Mouse (Mus musculus) cerebellum, adult 11-12 months (tissue): ENCODE results near the gene Ola1.

ENCODE experiments used
- DNase-seq: peaks from one replicate; pipeline ENCODE4 v3.0.0; 2022

Ola1 gene

DNA sequence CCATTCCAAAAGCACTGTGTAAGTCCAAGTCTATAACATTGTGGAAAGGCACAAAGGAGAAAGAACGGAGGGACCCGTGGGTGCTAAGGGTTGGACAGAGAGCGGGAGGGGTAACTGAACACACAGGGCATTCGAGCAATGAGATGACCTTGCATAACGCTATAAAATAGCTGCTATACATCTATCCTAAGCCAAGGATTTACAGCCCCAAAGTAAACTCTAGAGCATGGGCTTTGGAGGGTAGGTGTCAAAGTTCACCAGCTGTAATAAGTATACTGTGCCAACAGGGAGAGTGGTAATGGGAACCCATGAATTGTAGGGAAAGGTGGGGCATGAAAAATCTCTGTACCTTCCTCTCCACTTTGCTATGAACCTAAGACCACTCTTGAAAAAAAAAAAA lies at the start of gene Ola1:
Ola1 (minus strand) TSS at position 12 of the 400 bp plus-strand sequence.
- DNase-seq: no peak

DNA sequence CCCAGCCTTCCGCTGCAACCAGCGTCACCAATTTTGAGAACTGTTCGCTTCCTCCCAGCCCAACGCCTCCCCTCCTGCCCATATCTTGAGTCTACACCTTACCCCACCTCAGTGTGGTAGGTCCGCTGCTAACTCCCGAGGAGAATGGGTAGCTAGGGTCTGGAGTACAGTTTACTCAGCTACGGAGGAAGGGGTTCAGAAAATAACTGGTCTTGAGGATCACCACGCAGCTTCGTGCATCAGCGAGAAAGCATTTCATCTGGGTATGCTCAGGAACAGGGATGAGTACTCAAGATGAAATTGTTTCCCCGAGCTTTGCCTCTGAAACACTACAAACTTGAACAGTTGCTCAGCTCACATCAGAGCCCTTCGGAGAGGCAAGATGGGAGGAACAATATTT lies 49.6 kb upstream of the Ola1 start:
- DNase-seq: no peak

DNA sequence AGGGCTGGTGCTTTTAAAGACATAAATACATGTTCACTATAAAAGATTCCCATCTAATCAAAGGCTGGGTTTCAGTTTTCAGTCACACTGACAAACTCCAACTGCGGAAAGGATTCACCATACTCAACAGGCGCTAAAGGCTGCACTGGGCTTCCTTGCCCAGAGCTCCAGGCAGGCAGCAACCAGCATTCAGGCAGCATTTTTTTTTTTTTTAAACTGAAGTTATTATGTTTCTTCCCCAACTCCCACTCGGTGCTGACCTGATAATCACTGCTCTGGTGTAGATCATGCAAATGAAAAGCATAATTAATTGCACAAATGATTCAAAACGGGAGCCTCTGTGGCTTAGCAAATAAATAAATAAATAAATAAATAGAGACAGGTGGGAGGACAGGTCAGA lies 49.1 kb upstream of the Ola1 start:
- no peak for DNase-seq

DNA sequence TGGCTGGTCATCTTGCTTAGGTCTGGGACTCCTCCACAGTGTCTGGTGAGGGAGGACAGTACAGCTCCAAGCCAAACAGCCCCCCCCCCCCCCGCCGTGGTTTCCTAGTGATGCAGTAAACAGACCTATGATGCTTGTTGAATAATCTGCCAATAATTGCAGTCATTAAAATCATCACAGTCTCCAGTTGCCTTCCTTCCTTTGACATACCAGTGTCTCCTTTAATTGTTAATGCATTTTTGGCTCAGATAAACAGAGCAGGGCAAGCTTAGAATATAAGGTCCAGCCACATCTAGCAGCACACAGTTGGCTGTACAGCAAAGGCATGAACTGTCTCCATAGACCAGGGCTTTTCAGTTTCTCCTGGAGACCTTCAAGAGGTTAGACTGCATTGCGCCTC lies 48.5 kb upstream of the Ola1 start:
- no peak for DNase-seq

DNA sequence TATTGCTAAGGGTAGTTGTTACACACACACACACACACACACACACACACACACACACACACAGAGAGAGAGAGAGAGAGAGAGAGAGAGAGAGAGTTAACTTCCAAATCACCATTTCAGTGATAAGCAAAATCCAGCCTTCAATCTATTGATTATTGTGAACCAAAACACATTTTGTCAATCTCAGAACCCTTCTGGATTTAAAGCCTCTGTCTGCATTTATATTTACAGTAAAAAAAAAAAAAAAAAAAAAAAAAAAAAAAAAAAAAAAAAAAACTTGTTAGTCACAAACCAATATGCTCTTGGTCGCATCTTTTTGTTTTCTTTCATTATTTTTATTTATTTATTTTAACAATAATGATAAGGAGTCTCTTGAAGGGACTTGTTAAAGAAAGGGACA lies 47.9 kb upstream of the Ola1 start:
- DNase-seq: no peak

DNA sequence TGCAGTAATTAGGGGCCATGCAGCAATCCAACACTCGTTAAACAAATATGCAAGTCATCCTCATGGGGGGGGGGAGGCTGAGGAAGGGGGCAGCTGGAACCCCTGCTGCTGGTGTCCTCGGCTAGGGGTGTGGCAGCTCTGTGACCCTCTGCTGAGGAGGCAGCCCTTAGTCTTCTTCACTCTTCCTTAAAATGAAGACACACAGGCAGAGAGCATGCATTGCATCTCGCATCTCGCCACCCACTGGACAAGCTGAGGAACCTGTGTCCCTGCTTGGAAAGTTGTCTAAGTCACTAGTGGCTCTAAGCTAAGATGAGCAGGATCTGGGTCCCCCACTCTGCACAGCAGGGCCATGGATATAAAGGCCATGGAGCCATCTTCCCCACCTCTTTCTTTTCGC lies 47.3 kb upstream of the Ola1 start:
- DNase-seq: no peak

DNA sequence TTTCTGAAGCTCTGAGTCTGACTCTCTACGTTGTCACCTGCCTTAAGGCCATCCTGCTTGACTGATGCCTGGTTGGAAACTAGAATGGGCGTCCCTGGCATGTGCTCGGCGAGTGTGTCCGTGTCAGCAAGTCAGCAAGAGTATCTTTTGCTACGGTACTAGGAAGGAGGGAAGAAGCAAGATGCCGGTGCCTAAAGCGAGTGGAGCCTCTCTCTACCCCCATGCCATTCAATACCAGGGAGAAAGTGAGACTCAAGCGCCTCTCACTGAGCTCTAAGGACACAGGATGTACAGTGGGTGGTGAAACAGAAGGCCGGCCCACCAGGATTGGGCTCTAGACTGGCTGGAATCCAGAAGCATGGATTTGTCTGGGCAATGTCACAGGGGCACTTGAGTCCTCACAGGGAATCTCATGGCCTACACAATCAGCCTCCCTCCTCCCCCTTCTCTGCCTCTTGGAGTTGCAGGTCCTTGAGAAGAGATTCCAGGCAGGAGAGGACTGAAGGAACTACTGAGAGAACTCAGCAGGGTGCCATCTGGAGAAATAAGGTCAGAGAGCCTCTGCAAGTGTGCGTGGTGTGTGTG lies 46.0 kb upstream of the Ola1 start:
- no peak for DNase-seq

DNA sequence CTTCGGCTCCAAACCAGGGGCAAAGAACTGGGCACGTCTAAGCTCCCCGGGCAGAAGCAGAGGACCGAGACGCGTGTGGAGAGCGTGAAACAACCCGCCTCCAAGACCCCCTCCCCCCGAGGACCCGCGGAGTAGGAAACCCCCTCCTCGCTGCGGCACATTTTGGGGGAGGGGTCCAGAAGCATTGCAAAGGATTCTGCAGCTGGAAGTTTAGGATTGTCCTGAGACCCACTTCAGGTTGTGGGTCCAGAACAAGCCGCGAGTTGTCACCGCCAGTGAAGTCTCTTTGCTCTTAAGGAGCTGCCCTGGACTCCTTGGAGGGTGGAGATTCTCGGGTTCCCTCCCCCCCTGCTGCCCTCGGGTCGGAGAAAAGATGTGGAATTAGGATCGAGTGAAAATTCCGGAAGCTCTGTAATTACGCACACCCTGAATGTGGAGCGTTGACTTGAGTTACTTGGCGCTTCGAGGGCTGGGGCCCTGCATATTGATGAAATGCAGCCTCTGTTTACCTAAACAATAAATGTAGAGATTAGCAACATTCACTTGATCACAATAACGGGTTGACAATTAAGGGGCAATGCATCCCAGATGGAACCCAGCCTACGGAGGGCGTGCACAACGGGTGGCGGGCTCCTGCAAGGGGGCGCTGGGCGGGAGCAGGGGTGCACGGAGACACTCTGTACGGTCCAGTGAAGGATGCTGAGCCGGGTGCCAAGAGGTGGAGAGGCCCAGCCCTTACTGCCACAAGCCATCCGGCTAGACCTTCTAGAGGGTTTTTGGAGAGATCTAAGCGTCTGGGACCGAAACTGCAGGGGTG lies 45.3 kb upstream of the Ola1 start:
- DNase-seq: no peak

DNA sequence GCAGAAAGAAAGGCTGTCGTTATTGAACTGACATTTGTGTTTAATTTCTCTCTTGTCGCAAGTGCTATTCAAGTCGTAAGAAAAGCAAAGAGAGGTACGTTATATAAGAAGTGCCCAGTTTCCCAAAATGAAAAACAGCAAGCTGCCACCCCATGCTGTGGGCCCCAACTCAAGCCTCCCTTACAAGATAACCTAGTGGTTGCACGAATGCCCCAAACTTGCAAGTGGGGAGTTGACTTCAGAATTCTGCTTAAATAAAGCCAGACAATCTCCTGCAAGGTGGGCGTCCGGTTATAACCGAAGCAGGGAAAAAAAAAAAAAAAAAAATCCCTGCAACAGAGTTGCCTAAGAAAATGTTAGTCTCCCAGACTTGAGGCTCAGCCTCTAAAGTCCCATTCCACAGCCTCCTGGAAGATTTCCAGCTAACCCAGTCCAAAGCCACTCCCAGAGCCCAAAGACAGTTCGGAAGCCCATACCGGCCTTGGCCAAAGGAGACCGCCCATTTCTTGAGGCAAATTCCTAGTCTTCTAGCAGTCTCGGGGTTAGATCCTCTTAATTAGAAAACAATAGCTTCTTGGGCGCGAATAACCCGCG lies 44.5 kb upstream of the Ola1 start:
- no peak for DNase-seq

DNA sequence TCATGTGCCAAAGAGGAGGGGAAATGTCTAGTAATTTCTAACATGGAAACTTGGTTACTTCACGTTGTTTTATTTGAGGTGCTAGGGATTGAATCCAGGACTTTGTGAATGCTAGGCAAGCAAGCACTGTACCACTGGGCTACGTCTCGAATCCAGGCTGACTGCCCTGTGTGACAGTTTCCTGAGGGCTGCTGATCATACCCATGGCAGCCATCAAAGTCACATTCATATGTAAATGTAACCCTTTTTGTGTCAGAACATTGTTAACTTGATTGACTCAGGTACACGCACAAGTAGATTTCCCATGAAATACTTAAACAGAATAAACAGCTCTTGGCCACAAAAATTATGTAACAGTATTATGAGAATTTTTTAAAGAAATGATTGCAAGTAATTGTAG lies 30.0 kb upstream of the Ola1 start:
- DNase-seq: no peak

DNA sequence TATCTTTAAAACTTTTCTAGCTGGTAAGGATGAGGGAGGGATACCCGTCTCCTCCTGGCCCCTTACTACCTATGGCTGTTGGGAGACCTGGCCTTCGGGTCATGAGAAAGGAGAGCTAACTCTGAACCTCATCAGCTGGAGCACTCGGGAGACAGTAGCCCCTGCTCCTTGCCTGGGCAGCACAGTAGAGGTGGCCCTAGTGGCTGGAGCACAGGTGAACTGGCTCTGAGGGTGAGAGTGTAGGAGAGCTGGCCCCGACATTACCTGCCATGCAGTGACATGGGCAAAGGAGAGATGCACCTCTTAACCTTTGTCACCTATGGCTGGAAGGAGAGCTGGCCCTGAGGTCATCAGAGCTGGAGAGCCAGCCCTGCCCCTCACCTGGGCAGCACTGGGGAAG lies 22.6 kb upstream of the Ola1 start:
- DNase-seq: no peak

DNA sequence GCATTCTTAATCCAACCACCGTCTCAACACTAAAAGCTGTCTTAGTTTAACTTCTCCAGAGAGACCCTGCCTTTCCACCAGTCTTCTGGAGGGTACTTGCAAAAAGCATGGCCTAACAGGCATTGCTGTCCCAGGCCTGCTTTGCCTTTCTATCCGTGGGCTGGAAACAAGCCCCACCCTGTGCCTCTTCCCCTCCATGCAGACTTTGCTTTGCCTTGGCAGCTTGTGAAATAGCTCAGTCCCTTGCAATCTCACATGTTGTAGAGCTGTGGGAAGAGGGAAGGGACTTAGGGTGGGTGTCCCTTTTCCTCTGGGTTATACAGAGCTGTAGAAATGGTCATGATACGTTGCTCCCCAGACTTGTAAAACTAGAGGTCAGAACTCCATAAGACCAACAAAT lies 12.4 kb upstream of the Ola1 start:
- DNase-seq: no peak

DNA sequence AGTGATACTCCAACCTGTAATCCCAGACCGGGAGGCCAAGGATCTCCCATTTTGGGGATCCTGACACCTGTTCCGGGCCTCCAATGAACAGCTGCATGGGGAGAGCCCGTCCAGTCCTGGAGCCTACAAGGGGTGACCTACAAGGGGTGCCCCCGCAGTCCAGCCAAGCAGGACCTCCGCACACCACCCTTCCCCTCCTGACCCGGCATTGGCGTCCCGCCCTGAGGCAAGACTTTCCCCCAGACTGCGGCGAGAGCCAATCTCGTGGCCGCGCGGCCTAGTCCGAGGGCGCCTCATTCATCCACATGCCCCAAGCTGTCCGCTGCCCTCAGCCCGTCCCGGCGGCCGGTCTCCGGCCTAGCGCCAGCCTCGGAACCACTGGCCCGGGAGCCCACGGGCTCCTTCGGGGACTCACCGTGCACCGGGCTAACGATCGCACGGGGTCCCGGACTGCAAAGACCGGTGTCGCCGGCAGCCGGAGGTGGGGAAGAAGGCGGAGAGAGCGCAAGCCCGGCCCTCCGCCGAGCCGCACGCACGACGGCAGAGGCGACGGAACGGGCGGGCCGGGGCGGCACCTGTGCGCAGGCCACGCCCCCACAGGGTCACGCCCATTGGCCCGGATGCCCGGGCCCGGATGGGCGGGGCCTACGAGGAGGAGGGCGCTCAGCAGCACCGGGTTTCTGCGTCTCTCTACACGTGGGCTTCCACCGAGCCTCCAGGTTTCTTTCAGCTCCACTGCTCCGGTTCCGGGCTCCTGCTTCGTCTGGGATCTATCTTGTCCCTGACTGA lies 4.7 kb downstream of the Ola1 start:
- DNase-seq: peak; percentile 93

DNA sequence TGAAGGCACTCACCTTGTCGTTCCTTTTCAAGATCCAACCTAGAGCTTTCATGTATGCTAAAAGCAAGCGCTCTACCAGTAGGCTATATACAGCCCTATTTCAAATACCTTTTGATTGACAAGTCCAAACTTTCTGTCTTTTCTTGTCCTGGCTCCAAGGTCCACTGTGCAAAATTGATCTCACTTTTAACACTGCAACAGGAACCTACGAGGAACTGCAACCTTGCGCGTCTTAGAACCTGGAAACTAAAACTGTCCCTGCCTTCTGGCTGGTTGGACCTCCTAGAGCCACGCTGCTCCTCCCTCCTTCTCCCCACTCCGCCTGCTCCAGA lies 5.2 kb downstream of the Ola1 start:
- DNase-seq: no peak

DNA sequence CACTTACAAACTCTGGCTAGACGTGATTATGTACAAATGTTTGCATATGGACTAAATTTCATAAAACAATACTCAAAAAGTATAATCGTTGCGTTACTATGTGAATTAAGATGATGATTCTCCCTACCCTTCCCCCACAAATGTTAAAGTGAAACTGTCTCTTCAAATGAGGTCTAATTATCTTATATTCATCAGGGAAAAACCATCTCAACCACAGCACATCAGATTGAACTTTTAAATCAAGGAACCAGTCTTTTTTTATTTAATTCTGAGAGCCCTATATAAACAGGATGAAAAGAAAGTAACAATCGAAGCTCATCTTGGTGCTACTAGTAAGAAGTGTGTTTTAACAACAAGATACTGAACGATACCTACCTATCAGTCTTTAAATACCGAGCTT lies 14.4 kb downstream of the Ola1 start:
- no peak for DNase-seq

DNA sequence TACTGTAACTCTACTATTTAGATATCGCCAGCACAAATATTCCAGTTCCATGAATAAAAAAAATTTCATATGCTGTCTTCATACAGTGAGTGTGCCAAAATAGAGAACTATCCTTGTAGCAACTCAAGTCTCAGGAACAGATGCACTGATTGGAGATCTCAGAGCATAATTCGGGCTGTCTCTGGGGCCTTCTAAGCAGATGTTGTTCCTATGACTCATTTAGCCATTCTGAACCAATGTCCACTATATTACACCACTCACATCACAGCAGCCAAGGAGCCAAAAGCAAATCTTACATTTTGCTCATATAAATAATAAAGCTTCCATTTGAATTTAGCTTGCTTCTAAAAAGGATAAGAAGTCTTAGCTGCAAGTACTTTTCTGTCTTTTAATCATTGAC lies 30.2 kb downstream of the Ola1 start:
- no peak for DNase-seq

DNA sequence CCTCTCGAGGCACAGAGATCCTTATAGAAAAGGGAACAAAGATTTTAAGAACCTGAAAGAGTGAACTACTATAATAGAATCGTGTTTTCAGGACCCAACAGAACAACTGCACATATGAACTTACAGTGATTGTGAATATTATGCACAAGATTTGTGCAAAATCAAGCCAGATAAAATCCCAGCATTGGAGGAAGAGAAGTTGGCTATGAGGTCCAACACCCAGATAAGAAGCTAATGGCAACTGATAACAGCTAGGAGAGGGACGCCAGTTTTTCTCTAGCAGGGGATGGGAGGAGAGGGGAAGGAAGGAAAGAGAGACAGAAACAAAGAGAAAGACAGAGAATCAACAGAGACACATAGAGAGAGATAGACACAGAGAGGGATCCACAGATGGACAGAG lies 33.5 kb downstream of the Ola1 start:
- no peak for DNase-seq

DNA sequence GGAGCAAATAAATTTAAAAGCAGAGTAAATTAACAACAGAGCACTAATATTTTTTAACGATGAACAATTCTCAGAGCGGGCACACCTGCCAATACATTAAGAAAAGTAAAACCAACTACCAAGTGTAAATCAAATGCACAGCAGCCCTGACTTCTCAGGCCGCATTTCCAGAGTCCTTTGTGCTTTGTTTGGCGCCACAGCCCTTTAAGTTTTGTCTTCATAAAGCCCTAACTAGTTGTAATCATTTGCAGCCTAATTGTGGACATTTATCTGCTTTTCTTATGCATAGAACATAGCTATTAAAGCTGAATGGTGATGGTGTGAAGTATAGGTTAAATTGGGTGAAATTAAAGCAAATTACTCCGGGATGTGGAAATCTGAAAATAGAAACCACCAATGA lies 49.2 kb downstream of the Ola1 start:
- DNase-seq: no peak

DNA sequence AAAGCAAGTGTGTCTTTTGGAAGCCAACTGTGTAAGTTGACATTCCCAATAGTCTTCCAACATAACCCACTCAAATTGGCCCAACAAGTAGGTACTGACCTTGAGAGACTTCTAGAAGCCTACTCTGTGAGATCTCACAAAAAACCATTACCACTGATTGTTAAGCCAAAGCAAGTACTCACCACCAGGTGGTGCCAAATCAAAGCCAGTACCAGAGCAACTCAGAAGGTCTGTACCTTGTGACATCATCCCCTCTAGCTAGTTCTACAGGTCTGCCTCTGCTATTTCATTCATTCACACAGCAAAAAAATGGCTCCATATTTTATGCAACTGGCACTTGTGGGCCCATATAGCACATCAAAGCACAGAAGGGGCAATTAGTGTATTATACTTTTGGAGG lies 51.6 kb downstream of the Ola1 start:
- peak; percentile 9 for DNase-seq

DNA sequence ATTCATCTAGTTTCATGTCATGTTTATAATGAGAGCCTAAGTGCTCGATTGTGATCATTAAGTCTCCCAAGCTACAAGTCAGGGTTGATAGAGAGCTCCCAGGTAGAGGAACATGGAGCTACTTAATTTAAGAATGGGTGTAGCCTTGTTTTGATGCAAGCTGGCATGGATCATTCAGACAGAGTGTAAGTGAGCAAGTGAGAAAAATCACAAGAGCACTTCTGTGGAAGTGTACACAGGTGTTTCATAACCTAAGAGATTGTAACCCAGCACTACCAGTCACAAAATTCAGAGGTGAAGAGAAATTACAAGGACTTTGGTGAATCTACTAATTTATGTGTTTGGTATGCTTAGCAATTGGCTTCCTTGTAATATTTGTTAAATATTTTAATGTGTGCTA lies 54.1 kb downstream of the Ola1 start:
- no peak for DNase-seq

DNA sequence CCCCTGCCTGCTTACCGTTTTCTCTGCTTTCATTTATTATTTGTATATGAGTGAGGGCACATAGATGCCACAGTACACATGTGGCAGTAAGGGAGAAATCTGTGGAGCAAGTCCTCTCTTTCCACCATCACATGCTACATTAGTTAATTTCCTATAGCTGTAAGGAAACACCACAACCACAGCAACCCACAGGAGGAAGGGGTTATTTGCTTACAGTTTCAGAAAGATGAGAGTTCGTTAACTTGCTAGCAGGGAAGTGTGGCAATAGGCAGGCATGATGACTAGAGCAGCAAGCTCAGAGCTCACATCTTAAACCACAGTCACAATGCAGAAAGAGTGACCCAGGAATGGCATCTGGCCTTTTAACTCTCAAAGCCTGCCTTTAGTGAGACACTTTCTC lies 58.0 kb downstream of the Ola1 start:
- DNase-seq: no peak

DNA sequence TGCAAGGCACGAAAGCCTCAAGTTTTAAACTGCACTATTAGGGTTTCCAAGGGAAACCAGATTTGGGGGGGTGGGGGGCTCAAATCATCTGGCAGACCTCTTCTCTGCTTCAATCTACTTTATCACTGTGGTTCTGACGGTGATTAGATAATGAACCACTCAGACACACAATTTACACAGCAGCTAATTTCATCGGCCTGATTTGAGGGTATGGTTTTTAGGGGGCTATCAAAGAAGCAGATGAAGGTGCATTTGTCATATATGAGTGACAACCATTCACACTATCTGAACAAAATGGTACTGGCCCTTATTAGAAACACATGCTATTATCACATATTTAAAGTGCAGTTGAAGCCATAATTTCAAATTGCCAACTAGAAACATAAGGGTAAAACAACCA lies 61.5 kb downstream of the Ola1 start:
- no peak for DNase-seq

DNA sequence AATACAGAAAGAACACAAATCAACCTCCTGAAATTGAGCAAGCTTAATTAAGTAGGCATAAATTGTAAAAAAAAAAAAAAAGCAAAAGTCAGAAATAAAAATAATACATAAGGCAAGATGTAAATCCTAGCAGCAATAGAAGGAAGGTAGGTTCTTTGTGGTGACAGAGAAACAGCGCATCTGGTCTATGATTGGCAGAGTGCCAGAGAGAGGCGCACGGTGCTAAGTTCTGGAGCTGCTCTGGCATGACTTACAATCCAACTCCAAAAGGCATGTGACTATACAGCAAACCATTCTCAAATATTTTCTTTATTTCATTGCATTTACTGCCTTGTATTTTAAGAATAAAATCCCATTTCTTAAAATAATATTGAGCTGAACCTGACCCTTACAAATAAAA lies 68.2 kb downstream of the Ola1 start:
- peak; percentile 5 for DNase-seq

DNA sequence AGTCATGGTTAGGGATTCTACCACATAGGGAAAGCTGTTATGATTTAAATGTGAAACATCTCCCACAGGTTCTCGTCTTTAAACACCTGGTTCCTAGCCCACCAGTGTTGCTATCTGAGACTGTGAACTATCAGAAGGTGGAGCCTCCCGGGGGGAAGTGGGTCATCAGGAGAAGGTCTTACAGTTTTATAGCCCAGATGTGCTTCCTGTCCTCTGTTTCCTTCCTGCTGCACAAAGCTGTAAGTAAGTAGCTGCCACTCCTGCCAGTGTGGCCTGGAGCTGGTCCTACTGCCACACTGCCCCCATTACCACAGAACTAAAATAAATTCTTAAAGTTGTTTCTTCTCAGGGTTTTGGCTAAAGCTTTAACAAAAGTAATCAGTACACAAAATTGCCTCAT lies 72.6 kb downstream of the Ola1 start:
- no peak for DNase-seq
